Mouse (Mus musculus) duodenum, adult 2 months (tissue): ENCODE data around the gene Ticam1. TPM values are rescaled to one million over a fixed set of nuclear protein-coding genes. Genes with fewer than 3 reads are reported as not detected.

Experiments used
- polyA plus RNA-seq: library from polyadenylated mRNA; depleted of rRNA; stranded (reverse); fragments of >200 nt; gene quantifications from 2 replicates; pipeline ENCODE4 v1.2.3, GENCODE M21; 2012; ENCODE audit warnings: low replicate concordance; rRNA removed

The Ticam1 gene
- 73.3 and 108 TPM in 2 replicates for polyA plus RNA-seq

GRCm38 (mm10) chr17:56276643-56277566 lies at the start of gene Ticam1:
Gene Ticam1 (minus strand): TSS chr17:56276786.

DNA sequence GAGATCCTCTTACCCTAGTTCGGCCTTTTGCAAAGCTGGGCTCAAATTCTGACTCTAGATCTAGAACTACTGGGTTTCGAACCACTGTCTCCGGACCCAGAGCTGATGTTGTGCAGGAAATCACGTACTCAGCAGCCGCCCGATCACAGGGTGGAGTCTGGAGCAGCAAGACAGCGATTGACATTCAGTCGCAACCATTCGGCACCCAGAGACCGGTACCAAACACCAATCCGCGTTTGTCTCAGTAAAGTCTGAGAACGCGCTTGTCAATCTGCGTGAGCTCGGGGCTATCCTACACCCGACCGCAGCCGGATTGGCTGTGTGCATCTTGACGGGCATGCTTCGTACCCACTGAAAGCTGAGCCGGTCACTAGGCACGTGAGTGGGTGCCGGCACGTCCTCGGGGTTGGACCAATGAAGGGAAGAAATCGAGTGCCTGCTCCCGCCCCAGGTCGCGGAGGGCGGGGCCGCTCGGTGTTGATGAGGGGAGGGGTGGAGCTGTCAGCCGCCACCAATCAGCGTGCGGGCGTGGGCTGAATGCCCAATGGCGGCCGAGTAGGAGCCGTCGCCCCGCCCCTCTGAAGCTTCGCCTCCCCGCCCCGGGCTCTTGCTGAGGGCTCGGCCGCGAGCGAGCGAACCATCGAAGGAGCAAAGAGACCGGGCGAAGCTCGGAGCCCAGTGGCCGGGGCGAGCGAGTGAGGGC lies 49.0 kb upstream of the Ticam1 start, which contains the start of gene Kdm4b:
TSS of gene Kdm4b (plus strand) at position 613 of the 703 bp plus-strand sequence.

GRCm38 (mm10) chr17:56303160-56303846 lies 26.7 kb upstream of the Ticam1 start, which contains the start of gene Uhrf1:
Gene Uhrf1 (plus strand): TSS chr17:56303321.

DNA sequence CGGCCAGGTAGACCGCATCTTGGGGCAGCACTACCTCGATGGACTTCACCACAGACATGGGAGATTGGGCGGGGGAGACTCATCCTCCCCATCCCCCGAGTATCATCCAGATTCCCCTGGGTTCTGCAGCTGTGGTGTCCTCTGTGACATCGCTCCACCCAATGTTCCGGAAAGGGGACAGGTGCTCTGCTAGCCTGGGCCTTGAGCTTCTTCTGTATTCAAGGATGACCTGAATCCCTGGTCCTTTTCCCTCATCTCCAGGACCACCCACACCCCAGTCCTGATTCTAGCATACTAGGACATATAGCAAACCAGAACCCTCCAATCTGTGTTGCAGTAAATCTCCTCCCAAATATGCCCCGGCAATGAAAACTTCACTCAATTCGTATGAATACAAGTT lies 23.6 kb upstream of the Ticam1 start, which contains the start of gene Arrdc5:
TSS of gene Arrdc5 (minus strand) at position 101 of the 400 bp plus-strand sequence.

DNA sequence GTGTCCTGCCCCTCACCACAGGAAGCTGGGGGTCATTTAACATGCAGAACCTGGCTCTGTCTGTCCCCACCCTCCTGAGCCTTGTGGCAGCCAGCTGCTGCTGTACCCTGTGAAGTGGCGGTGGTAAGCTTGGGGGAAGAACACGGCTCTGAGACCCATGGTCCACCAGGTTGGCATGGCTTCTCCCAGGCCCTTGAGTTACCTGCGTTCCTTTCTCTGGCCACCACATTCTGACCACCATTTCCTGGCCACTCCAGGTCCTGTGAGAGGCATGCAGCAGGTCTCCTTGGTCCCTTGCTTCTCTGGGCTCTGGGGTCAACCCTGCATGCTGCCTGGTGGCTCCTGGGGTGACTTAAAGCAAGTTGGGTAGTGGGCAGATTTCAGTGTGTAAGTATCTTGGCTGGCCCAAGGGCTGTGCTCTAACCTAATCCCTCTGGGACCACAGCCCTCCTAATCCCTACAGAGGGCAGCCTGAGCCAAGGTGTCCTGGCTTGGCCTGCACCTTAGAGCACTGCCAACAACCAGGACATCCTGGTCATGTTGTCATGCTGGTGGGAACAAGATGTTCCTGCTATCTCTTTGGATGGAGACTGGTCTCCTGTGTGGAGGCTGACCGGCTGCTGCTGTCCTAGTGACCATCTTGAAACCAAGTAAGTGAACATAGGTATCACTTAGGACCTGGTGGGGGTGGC lies 16.1 kb upstream of the Ticam1 start, which contains the start of gene Plin3:
TSS of gene Plin3 (minus strand) at position 343 of the 692 bp plus-strand sequence.

GRCm38 (mm10) chr17:56256239-56256881 lies 20.2 kb downstream of the Ticam1 start, which contains the start of gene Fem1a:
Gene Fem1a (plus strand): TSS chr17:56256810.

Other genes with a start within 250 kb of the Ticam1 start
- gene Sh3gl1, start 240.2 kb downstream of the Ticam1 start, polyA plus RNA-seq: 73.4 and 86.3 TPM in 2 replicates
- 2.9 and 3.3 TPM in 2 replicates for gene Chaf1a, start 236.3 kb downstream of the Ticam1 start, polyA plus RNA-seq
- 47.8 and 66.0 TPM in 2 replicates for gene Ubxn6, start 201.8 kb downstream of the Ticam1 start, polyA plus RNA-seq
- 17.7 and 37.4 TPM in 2 replicates for gene Hdgfl2, start 197.2 kb downstream of the Ticam1 start, polyA plus RNA-seq
- 5.8 and 9.5 TPM in 2 replicates for gene Plin4, start 167.0 kb downstream of the Ticam1 start, polyA plus RNA-seq
- 0.37 and 0.41 TPM in 2 replicates for gene Plin5, start 159.2 kb downstream of the Ticam1 start, polyA plus RNA-seq
- 22.8 and 28.2 TPM in 2 replicates for gene Lrg1, start 154.8 kb downstream of the Ticam1 start, polyA plus RNA-seq
- 7.6 and 19.5 TPM in 2 replicates for gene Sema6b, start 136.4 kb downstream of the Ticam1 start, polyA plus RNA-seq
- 5.9 and 6.6 TPM in 2 replicates for gene Tnfaip8l1, start 114.3 kb downstream of the Ticam1 start, polyA plus RNA-seq
- gene Mydgf, start 92.9 kb downstream of the Ticam1 start, polyA plus RNA-seq: 97.9 and 103 TPM in 2 replicates
- gene Dpp9, start 57.9 kb downstream of the Ticam1 start, polyA plus RNA-seq: 29.2 and 43.7 TPM in 2 replicates
- gene Fem1a, start 20.0 kb downstream of the Ticam1 start, polyA plus RNA-seq: 16.4 and 18.8 TPM in 2 replicates
- 103 and 238 TPM in 2 replicates for gene Plin3, start 16.1 kb upstream of the Ticam1 start, polyA plus RNA-seq
- gene Arrdc5, start 23.5 kb upstream of the Ticam1 start, polyA plus RNA-seq: not detected in 2 replicates
- gene Uhrf1, start 26.5 kb upstream of the Ticam1 start, polyA plus RNA-seq: 9.4 and 14.0 TPM in 2 replicates
- gene Kdm4b, start 49.3 kb upstream of the Ticam1 start, polyA plus RNA-seq: 18.6 and 24.8 TPM in 2 replicates
- 25.7 and 52.3 TPM in 2 replicates for gene Ptprs, start 199.7 kb upstream of the Ticam1 start, polyA plus RNA-seq
- gene Znrf4, start 235.6 kb upstream of the Ticam1 start, polyA plus RNA-seq: not detected in 2 replicates